Mouse (Mus musculus) midbrain, embryonic 16.5 days (tissue): ENCODE measurements at regions not wholly inside any gene's neighbourhood (a gene's known extent, or its start where the extent isn't known, plus 50 kb on each side); places are given as distances from the start of the nearest gene placed in this dataset.
A peak's percentile ranks its signal among the peaks of the same experiment; 100 is the strongest.
"Not testable (repeated sequence)": the region's sequence is repeated elsewhere in the genome, so short reads cannot be mapped to it uniquely, and the experiment has no call there.

Experiments
- ATAC-seq: fragments of 200-750 bp; cut with Nextera tagmentation; 2 replicates; pipeline ENCODE4 v1.8.0; 2017; ENCODE audit warnings: moderate TSS enrichment
- H3K27ac ChIP-seq: fragments of 300-500 bp; sonication (generic); 2 replicates; pipeline ENCODE4 v1.5.1; 2014; ENCODE audit warnings: mild to moderate bottlenecking, low read length, mixed read lengths
- H3K27me3 ChIP-seq: fragments of 300-500 bp; sonication (generic); 2 replicates; pipeline ENCODE4 v1.6.1; 2014; ENCODE audit warnings: low read depth, low read length, mixed read lengths; ENCODE audit not compliant: control insufficient read depth, insufficient read depth
- H3K36me3 ChIP-seq: fragments of 300-500 bp; sonication (generic); 2 replicates; pipeline ENCODE4 v1.6.1; 2014; ENCODE audit warnings: mild to moderate bottlenecking, low read length, moderate library complexity, mixed read lengths; ENCODE audit not compliant: control insufficient read depth, insufficient read depth
- H3K4me1 ChIP-seq: fragments of 300-500 bp; sonication (generic); 2 replicates; pipeline ENCODE4 v1.6.1; 2014; ENCODE audit warnings: mild to moderate bottlenecking, low read length, mixed read lengths; ENCODE audit not compliant: control insufficient read depth, insufficient read depth
- H3K4me2 ChIP-seq: fragments of 300-500 bp; sonication (generic); 2 replicates; pipeline ENCODE4 v1.6.1; 2014; ENCODE audit warnings: mild to moderate bottlenecking, low read length, mixed read lengths
- H3K4me3 ChIP-seq: fragments of 300-500 bp; sonication (generic); 2 replicates; pipeline ENCODE4 v1.5.1; 2014; ENCODE audit warnings: low read depth, mild to moderate bottlenecking, low read length, moderate library complexity, mixed read lengths
- H3K9ac ChIP-seq: fragments of 300-500 bp; sonication (generic); 2 replicates; pipeline ENCODE4 v1.6.1; 2014; ENCODE audit warnings: low read depth, low read length, mixed read lengths
- H3K9me3 ChIP-seq: fragments of 300-500 bp; sonication (generic); replicated peaks from 2 replicates; pipeline ENCODE4 v1.6.1; 2014; ENCODE audit warnings: mild to moderate bottlenecking, low read length, mixed read lengths; ENCODE audit not compliant: control insufficient read depth, poor library complexity, severe bottlenecking
- WGBS: fragments of 180-500 bp; shearing (Covaris S2); extraction: QIAGEN DNeasy Blood & Tissue Kit; methylation state at CpG from one replicate; pipeline ENCODE4 v1.1.7; 2014; 5-methylcytosine and 5-hydroxymethylcytosine counted together

GRCm38 (mm10) chr17:13556060-13556660 is 201.8 kb downstream of the Tcp10c start:
- 87% methylated on average over 15 of the region's 16 CpGs for WGBS

DNA sequence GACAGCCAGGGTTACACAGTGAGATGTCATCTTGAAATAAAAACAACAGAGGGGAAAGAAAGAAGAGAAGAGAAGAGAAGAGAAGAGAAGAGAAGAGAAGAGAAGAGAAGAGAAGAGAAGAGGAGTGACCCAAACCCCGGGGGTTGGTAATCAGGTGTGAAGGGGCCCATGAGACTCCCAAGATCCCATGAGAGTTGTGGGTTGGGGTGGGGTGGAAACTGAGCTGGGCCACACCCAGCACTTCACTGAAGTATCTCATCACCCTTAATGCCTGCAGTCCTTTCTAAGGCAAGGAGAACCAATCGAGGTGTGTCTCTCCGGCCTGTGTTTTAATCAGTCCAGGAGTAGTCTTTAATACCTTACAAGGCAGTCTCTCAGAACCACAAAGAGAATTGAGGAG is 201.5 kb upstream of the Afdn start:
- Histone ChIP-seq H3K27me3 (no peaks in the 10 kb centered on the region), H3K9ac (no peak overlapping the region), H3K27ac (no peak overlapping the region), H3K4me2 (no peak overlapping the region), H3K9me3 (no peaks in the 10 kb centered on the region), H3K4me3 (no peak overlapping the region), H3K4me1 (0 out of 2 replicates have a peak, but pooled peaks cover 2% of the 10 kb centered on the region), H3K36me3 (no peaks in the 10 kb centered on the region)
- no peak for ATAC-seq
- WGBS, result 87% methylated on average over 3 of the region's 3 CpGs

More at GRCm38 (mm10) chr17:13556060-13556660, 201.8 kb downstream of the Tcp10c start:
- H3K9me3 ChIP-seq, H3K27ac ChIP-seq, H3K9ac ChIP-seq, H3K27me3 ChIP-seq, H3K4me2 ChIP-seq, H3K36me3 ChIP-seq, ATAC-seq, H3K4me3 ChIP-seq, H3K4me1 ChIP-seq: not testable (repeated sequence)

- no peak overlapping the region for H3K4me3 ChIP-seq
- no peak for ATAC-seq
- H3K9ac ChIP-seq, result no peak overlapping the region
- no peaks in the 10 kb centered on the region for H3K36me3 ChIP-seq
- no peak overlapping the region for H3K27ac ChIP-seq
- no peaks in the 10 kb centered on the region for H3K27me3 ChIP-seq
- H3K4me1 ChIP-seq, result no peaks in the 10 kb centered on the region
- no peak overlapping the region for H3K4me2 ChIP-seq
- no peaks in the 10 kb centered on the region for H3K9me3 ChIP-seq
- 83% methylated on average over 8 of the region's 8 CpGs for WGBS
Observed at GRCm38 (mm10) chr17:13561342-13561741, 199.0 kb upstream of the Afdn start.

GRCm38 (mm10) chr17:13562974-13563373 is 197.4 kb upstream of the Afdn start:
- H3K27me3 ChIP-seq, result no peaks in the 10 kb centered on the region
- 90% methylated on average over 2 of the region's 2 CpGs for WGBS

DNA sequence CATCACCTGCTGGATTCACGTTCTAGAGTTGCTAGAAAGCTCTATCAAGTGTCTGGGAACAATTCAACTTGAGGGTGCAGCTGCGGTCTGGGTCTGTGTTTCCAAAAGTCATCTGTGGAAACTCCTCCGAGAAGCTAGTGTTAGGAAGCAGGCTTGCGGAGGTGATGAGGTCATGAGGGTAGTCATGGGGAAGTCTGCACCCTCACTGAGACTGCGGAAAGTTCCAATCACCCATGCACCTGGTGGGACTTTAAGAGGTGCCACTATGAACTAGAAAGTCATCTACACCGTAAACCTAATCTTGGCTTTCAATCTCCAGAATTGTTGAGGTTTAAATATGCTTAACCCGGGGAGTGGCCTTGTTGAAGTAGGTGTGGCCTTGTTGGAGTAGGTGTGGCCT is 195.5 kb upstream of the Afdn start:
- Histone ChIP-seq H3K4me3 (no peak overlapping the region), H3K4me2 (no peak overlapping the region), H3K27ac (no peak overlapping the region), H3K9ac (no peak overlapping the region), H3K27me3 (no peaks in the 10 kb centered on the region), H3K36me3 (no peaks in the 10 kb centered on the region), H3K9me3 (no peaks in the 10 kb centered on the region), H3K4me1 (no peaks in the 10 kb centered on the region)
- 90% methylated on average over 7 of the region's 7 CpGs for WGBS
- no peak for ATAC-seq

More at GRCm38 (mm10) chr17:13562974-13563373, 197.4 kb upstream of the Afdn start:
- H3K9me3 ChIP-seq, result no peaks in the 10 kb centered on the region
- no peak overlapping the region for H3K4me3 ChIP-seq
- no peak for ATAC-seq
- no peak overlapping the region for H3K9ac ChIP-seq
- no peaks in the 10 kb centered on the region for H3K4me1 ChIP-seq
- no peak overlapping the region for H3K27ac ChIP-seq
- no peak overlapping the region for H3K4me2 ChIP-seq
- no peaks in the 10 kb centered on the region for H3K36me3 ChIP-seq

GRCm38 (mm10) chr17:13566680-13567079 is 193.7 kb upstream of the Afdn start:
- WGBS, result 85% methylated on average over 7 of the region's 7 CpGs
- no peak for ATAC-seq

GRCm38 (mm10) chr17:13567183-13567582 is 193.2 kb upstream of the Afdn start:
- H3K27ac ChIP-seq, result no peak overlapping the region
- H3K4me2 ChIP-seq, result no peak overlapping the region
- H3K9ac ChIP-seq, result no peak overlapping the region
- no peaks in the 10 kb centered on the region for H3K27me3 ChIP-seq
- ATAC-seq, result no peak
- no peaks in the 10 kb centered on the region for H3K36me3 ChIP-seq
- H3K9me3 ChIP-seq, result no peaks in the 10 kb centered on the region
- H3K4me1 ChIP-seq, result peaks cover 4% of the 10 kb centered on the region
- no peak overlapping the region for H3K4me3 ChIP-seq
- 84% methylated on average over 3 of the region's 3 CpGs for WGBS

More at GRCm38 (mm10) chr17:13566680-13567079, 193.7 kb upstream of the Afdn start:
- Histone ChIP-seq H3K27ac (no peak overlapping the region), H3K9ac (no peak overlapping the region), H3K4me1 (no peaks in the 10 kb centered on the region), H3K4me3 (no peak overlapping the region), H3K9me3 (no peaks in the 10 kb centered on the region), H3K36me3 (no peaks in the 10 kb centered on the region), H3K4me2 (no peak overlapping the region), H3K27me3 (no peaks in the 10 kb centered on the region)

GRCm38 (mm10) chr17:13570796-13571195 is 189.5 kb upstream of the Afdn start:
- H3K9ac ChIP-seq, result no peak overlapping the region
- H3K9me3 ChIP-seq, result no peaks in the 10 kb centered on the region
- WGBS, result 83% methylated on average over 5 of the region's 5 CpGs
- no peak overlapping the region for H3K4me2 ChIP-seq
- H3K27me3 ChIP-seq, result no peaks in the 10 kb centered on the region
- peaks cover 29% of the 10 kb centered on the region for H3K4me1 ChIP-seq
- H3K27ac ChIP-seq, result no peak overlapping the region
- ATAC-seq, result no peak
- H3K36me3 ChIP-seq, result no peaks in the 10 kb centered on the region
- no peak overlapping the region for H3K4me3 ChIP-seq

- WGBS, result 32% methylated on average over 8 of the region's 8 CpGs
- Histone ChIP-seq H3K4me1 (peaks cover 29% of the 10 kb centered on the region), H3K4me2 (no peak overlapping the region), H3K9me3 (no peaks in the 10 kb centered on the region), H3K36me3 (no peaks in the 10 kb centered on the region), H3K9ac (no peak overlapping the region), H3K27me3 (no peaks in the 10 kb centered on the region), H3K27ac (peak overlapping the region; percentile 72), H3K4me3 (no peak overlapping the region)
- ATAC-seq, result no peak
Observed at GRCm38 (mm10) chr17:13572204-13572833, 188.0 kb upstream of the Afdn start.
